Mouse (Mus musculus): ENCODE results near the gene Cyp2f2.

- TF ChIP-seq POLR2A (IDR thresholded peaks at IDR 0.05; ENCODE audit: extremely low read depth, insufficient read depth, low read length) (no peak), CTCF (IDR thresholded peaks at IDR 0.05; ENCODE audit: extremely low read depth, insufficient read depth, low read length) (no peak)
Observed at GRCm38 (mm10) chr7:27177942-27178323, 58.2 kb downstream of the Cyp2f2 start.
